Mouse (Mus musculus) gastrocnemius, adult 18-20 months (tissue): ENCODE results near the gene Colgalt2. TPM values are rescaled to one million over a fixed set of nuclear protein-coding genes. Genes with fewer than 3 reads are reported as not detected.
"Not testable (repeated sequence)": the region's sequence is repeated elsewhere in the genome, so short reads cannot be mapped to it uniquely, and the experiment has no call there.

ENCODE experiments used
- DNase-seq: peaks from one replicate; pipeline ENCODE4 v3.0.0; 2021; ENCODE audit warnings: low spot score
- total RNA-seq, 2 experiments: library from RNA; stranded (reverse); gene quantifications; 2 replicates each; pipeline ENCODE4 v1.2.3; 2021

The Colgalt2 gene
- total RNA-seq, 2 experiments from 2014 or later = 1.4 to 1.7 TPM

DNA sequence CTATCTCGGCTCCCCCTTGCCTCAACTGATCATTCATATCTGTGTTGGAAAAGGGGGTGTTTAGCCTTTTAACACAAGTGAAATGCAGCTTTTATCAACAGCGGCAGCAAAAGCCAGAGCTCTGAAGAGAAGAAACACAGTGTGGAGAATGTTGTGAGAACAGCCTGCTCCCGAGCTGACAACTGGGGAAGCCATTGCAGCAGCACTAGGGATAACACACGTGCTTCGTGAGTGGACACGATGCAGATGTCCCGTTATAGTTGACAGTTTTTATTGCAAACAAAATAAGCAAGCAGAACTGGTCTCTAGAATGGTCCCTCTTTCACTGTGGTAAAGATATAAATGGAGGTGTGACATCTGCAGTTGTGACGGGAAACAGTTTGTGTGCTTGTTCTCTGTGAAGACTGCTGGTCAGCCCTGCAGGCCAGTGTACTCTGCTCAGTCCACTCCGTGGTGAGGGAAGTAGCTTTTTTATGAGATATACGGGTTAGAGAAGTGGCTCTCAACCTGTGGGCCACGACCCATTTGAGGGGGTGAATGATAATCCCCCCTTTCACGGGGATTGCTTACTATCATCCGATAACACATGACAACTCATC, 16.8 kb downstream of the Colgalt2 start:
- DNase-seq = no peak

DNA sequence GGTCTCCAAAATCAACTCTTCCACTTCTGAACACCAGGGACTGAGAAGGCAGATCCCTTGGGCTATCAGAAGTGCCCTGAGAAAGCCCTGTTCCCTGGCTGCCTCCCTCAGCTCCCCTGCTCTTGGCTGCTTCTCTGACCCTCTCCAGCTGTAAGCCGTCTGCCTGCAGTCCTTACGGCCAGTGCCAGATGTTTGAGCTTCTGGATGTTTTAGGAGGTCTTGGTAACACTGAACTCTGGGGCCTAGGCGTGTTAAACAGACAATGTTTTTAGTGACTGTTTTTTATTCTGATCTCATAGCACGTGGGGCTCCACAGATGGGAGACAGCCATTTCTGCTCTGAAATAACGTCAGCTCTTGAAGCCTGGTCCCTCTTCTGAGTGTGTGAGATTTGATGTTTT, 18.0 kb downstream of the Colgalt2 start:
- DNase-seq = peak; percentile 32

DNA sequence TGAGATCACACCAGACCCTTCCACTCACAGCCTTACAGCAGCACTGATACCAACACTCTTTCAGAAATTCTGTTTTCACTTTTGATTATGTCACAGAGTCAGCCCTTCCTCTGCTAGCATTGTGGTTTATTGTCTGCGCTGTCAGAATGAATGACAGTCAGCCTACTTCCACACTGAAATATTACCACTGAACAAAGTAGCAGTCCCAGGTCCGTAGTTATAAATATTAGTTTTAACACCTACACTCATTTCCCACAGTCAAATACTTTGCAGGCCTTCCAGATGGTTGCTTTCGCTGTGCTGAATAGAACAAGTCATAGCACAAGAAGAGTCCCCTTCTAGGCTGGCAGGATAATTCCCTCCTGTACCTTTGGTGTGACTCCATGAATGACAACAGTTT, 22.7 kb downstream of the Colgalt2 start:
- no peak for DNase-seq

DNA sequence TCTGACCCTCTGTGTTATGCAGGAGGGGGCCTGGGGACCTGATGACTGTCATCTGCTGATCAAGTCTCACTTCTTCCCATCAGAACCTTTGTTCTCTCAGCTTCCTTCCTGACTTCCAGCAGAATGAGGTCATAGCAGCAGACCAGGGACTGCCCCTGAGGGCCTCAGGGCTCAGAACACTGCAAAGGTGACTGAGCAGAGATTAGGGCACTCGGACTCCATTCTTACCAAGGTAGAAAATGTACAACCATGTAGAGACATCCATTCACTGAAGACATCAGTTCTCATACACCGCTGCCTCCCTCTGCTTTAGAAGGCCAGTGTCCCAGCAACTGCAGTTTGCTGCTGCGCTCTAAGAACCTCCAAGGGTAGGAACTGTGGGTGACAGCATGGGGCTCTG, 23.4 kb downstream of the Colgalt2 start:
- DNase-seq = no peak

DNA sequence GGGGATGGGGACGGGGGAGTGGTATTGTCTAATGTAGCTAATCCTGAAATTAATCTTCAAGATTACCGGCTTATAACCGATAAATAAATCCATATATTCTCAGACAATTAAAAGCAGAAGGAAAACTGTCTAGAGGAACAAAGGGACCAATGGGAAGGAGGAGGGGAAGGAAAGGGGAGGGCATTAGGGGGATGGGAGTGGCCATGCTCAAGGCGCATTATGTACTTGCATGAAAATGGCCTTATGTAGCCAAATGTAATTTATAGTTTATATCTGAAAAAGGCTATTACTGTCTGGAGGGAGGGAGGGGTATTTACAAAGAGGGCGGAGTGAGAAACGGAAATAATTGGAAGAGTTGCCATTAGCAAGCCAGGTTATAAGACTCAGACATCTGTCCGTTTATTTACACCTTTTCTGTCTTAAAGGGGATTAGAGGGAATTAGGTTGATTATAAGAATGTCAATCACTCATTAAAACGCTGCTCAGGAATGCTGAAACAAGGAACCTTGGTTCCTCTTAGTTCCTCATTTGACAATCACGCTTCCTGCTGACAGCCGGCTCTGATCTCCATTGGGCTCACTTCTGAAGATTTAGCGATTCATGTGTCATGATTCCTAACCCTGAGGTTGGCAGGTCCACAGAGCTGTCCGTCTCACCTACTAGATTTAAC, 28.4 kb downstream of the Colgalt2 start:
- no peak for DNase-seq

DNA sequence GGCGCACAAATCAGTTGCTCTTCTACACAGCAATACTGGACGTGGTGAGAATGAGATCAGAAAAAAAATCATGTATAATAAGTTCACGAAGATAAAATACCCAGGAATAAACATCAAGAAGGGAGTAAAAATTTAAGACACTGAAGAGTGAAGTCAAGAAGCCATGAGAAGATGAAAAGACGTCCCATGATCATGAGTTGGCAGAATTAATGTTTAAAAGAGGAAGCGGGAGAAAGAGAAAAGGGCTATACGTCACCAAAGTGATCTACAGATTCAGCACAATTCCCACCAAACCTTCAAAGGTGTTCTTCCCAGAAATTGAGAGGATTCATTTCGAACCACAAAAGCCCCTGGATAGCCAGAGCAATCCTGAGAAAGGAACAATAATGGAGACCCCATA, 30.2 kb downstream of the Colgalt2 start:
- no peak for DNase-seq

DNA sequence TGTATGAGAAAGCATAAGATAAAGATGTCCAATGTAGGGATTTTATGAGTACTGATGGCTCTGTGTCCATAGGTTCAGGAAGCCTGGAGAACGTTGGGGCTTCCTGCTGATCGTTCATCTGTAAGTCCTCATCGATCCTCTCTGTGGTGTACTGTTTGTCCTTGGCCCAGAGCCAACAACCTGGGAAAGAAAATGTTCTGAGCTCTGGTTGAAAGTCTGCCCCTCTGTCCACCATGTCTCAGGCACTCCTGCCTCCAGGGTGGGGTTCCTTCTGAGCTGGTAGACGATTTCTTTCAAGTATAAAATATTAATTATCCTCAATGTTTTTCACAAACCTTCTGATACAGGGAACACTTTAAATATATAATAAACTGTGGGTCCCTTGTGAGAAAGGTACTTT, 34.5 kb downstream of the Colgalt2 start:
- DNase-seq = no peak

DNA sequence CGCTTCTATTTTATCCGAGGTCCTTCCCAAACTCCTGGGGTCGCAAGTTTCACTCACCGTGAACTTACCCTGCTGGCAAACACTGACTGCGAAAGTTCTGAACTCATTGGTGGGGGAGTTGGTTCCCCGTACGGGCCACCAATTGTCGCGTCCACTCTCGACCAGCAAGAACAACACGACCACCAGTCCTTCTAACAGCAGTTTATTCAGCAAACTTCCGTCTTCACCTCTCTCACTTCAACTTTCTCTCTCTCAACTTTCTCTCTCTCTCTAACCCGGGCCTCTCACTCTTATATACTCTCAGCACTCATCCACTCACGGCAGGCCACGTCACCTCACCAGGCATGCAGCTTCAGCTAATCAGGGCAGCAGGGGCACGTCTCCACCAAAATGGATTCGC, 37.9 kb downstream of the Colgalt2 start:
- DNase-seq = not testable (repeated sequence)

DNA sequence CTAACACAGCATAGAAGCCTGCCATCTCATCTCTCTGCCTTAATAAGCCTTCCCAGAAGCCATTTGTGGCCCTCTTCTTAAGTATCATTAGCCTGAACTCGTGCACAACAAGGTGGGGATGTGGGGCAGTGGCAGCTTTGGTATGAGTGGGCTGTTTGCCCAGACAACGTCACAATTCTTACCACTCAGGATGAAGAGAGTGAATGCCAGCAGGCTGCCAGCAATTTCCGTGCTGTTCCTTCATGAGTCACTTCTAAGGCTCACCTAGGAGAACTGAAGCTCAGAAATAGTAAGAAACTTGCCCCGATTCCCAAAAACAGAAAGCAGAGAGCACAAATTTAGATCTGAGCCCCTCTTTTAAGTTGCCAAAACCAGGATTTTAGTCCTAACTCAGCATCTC, 39.8 kb downstream of the Colgalt2 start:
- DNase-seq = no peak

DNA sequence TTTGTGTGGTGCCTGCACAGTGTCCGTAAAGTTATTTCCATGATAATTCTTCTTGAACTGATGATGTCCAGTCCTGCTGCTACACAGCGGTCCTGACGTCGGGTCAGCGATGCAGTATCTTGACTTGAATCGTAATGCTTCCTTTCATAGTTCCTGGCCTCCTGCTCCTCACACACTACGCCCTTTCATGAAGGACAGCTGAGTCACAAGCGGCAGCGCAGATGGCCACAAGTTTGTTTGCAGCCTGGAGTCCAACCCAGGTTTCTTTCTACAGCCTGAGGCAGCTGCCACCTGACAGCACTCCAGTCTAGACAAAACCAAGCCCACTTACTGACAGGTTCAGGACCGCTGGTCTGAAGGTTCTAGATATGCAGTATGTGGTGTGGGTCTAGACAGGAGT, 40.2 kb downstream of the Colgalt2 start:
- DNase-seq = no peak

DNA sequence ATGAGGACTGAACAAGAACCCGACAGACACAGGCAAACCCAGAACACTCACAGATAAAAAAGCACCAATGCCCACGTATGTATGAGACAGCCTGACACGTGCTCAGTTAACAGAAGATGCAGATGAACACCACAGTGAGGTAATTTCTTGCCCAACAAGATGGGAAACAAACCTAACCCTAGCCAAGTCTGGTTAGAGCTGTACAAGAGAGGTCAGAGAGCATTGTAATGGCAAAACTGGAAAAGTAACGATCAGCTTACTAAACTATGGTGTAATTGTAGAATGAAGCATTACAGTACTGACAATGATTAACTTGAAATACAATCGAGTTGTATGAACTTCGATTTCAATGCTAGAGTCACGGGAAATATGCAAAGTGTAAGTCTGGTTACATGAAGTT, 45.0 kb downstream of the Colgalt2 start:
- no peak for DNase-seq

DNA sequence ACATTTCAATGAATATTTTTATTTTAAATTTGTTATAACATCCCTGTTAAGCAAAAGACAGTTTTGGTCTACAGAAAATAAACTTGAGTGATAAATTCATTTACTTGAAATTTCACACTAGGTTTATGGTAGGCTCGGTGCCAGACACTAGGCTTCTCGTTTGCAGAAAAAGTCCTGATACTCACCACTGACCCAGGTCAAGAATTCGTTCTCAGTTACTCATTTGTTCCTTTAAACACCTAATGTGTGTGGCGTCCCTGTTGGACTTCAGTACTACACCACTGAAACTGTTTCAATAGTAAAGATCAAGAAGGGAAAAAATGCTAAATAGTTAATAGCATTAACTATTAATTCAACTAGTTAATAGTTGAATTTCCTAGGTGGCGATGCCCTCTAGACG, 46.3 kb downstream of the Colgalt2 start:
- no peak for DNase-seq

DNA sequence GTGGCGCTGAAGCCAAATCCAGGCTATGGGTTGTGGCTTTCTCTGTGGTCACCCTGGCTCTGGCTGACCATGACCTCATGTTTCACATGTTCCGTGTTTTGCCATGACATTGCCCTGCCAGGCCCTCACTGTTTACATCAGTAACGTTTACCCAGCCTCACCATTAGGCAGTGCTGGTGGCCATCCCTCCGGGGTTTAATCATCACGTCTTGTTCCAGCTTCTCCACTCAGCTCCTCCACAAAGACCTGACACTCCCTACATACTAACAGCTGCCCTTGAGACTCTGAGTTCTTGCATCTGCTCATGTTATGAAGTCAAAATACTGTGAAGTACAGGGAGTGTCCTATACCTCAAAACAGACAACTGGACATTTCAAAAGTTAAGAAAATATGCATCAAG, 54.9 kb downstream of the Colgalt2 start:
- peak; percentile 23 for DNase-seq

DNA sequence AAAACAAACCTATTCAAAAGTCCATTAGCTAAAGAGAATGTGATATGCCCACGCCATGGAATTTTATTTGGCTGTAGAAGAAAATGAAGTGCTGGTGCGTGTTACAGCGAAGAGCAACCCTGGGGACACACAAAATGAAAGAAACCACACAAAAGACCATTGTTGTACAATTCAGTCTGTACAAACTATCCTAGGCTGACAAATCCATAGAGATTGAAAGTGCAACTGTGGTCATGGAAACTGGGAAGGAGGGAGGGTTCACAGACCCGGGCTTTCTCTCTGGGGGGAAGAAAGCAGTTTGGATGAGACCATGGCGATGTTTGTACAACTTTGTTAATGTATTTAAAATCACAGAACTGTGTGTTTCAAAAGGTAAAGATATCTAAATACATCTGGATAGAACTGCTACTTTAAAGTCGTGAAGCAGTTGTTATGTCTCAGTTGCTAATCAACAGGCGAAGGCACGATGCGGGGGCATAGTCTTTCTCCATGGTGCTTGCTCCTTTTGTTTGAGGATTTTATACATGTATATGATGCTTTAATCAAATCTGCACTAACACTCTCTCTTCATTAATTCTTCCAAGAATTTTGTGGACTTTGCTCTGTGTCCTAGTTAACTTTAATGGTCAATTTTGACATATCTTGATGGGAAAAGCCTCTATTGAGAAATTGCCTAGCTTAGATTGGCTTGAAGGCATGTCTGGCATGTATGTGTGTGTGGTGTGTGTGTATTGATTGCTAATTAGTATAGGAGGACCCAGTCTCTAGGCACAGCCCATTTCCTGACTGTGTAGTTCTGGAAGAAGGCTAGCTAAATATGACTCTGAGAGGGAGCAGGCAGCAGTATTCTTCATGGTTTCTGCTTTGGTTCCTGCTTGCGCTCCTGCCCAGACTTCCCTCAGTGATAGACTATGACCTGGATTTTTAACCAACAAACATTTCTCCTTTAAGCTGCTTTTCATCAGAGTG, 55.9 kb downstream of the Colgalt2 start:
- DNase-seq = peak; percentile 29

DNA sequence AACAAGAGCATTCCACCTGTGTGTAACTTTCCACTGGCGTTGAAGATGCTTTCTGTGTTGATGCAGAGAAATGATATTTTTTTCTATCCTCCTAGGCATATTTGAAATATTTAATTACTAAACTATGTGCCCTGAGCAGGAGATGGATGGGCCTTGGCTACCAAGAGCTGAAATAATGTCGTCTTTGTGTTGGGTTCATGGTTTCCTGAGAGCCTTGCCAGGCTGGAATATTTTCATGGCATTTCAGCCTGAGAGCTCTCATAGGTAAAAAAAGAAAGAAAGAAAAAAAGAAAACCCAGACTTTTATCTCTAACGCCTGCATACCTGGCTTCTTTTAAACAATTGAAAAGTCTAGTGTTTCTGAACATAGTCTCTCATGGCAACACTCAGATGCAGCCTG, 56.6 kb downstream of the Colgalt2 start:
- no peak for DNase-seq

DNA sequence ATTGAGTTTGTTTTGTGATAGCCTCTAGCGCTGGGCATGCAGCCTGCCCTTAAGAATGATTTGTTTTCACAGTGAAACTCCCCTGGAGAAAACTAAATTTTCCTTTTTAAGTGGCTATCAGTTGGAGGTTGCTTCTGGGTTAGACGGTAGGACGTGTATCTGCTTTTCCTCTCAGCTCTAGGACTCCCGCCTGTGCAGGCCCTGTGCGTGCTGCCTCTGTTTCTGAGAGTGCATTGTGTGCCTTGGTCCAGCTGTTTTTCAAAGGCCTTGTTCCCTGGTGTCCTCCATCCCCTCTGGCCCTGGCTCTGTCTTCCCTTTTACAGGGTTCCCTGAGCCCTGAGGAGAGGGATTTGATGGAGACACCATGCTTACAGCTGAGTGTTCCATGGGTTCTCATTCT, 58.0 kb downstream of the Colgalt2 start:
- DNase-seq = no peak

DNA sequence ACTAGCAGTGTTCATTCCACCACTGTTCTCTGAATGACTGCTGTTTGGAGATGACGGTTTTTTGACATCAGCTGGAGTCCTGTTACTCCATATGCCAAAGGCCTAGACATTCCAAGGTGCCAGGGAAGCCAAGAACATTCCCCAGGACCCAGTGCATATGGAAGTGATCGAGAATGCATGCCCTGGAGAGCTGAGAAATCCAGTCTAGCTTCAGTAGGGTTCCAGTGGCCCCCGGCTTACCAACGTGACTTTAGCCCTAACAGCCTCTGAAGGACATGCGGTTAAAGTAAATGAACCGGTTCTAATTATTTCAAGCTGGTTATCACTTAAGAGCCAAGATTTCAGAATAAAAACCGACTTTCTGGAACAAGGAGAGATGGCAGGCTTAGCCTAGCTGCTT, 59.4 kb downstream of the Colgalt2 start:
- no peak for DNase-seq

DNA sequence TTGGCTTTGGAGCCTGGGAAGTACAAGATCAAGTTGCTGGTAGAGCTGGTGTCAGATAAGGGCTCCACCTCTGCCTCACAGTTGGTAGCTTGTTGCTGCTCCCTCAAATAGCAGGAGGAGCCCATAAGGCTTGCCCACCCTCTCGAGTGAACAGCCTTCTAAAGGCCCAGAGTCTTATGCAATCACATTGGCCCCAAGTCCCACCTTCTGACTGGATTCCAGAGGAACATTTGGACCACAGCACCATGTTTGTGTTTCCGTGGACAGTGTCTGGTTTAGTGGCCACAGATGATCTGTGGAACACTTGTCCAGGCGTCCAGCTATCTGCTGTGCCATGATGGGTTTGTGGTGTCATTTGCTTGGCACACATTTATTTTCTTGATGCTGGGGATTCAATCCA, 61.3 kb downstream of the Colgalt2 start:
- no peak for DNase-seq

DNA sequence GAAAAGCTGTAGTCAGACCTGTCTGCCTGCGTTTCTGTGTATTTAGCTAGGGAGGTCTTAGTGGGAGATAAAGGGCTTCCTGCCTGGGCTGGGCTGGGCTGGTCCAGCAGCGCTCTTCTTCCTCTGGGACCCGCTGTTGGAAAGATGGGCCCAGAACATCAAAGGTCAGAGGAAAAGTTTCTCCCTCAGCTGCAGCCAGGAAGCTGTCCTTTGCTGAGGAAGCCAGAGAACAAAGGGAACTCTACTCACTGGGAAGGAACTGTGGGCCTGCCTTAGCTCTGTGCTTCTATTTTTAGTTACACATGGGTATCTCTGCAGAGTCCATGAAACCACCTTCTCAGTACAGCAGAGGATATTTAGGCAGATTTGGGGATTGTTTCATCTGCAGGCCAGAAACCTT, 62.2 kb downstream of the Colgalt2 start:
- peak; percentile 37 for DNase-seq

DNA sequence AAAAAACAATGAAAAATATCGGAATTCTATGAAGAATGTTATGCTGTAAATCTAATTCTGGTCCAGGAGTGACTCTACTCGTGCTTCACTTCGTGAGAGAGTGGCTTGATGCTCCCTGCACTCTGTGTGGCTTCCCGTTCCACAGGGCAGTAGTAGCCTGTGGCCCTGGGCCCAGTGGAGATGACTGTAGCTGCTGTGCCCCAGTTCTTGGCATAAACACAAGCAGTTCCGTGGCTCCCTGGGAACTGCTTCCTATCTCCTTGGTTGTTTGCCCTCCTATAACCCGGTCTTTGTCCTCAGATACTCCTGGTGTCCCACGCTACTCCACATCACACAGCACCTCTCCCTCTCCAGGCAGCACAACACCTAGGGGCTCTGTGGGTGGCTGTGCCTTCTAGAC, 62.7 kb downstream of the Colgalt2 start:
- DNase-seq = no peak

DNA sequence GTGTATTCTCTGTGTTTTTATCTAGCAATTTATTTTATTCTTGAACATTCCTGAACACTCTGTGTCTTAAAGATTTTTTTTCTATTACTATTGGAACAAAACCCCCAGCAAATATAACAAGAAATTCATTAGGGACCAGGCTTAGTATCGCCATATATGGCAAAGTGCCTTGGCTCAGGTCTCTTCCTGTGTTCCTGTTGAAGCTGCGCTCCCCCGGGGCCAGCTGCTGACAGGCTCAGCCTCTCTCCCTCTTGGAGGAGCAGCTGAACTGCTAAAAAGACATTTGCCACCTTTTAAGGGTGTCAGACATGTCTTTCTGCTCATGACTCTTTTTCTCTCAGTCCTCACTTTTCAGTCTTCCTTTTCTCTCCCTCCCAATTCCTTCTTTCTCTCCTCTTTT, 66.7 kb downstream of the Colgalt2 start:
- DNase-seq = peak; percentile 29

DNA sequence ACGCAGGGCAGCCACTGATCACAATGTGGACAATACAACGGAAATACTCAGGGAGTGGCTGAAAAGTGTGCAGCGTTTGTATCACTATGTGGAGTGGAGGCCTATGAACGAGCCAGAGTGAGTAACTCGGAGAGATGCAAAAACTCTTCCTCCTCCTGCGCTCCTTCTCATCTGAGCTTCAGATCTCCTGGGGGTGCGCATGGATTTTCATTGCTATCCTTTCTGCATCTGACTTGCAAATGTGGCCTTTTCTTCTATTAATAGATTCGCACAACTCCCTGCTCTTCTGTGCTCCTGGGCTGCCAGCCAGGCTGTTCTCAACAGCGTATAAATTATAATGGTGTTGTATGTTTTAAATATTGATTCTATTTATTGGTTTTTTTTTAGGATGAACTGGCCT, 68.8 kb downstream of the Colgalt2 start:
- DNase-seq = no peak

DNA sequence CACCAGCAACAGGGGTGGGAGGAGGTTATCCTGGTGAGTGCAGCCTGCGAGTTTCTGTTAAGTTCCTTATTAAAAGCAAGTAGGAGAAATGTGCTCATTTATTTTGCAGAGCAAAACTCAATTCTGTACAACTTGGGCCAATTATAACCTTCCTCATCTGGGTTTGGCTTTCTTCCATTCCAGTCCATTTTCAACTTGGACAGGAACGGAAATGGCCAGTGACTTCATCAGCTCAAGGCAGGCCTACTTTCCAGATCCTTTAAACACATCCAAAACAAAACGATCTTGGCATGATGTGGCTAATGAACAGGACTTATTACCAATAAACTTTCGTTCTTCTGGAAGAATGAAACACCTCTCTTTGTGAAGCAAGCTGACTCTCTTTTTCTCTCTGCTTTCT, 76.5 kb downstream of the Colgalt2 start:
- peak; percentile 47 for DNase-seq
